ENCODE assay signal across 10 mouse cellular contexts in the genomic region with DNA sequence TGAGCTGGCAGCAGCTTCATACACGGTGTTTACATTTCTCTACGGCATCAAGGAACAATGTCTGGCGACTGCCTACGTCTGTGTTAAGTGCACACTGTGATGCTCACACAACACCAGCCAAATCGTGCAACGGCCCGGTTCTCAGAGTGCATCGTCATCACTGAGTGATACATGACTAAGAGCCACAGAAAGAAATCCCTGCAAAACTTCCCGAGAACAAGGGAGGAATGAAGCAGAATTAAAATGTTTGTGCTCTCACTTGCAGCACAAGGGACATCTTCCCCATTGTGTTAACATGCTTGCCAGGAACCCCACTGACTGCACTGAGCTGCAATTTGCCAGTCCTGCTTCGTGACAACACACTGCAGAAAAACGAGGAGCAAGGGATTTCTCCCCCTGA.
A peak's percentile ranks its signal among the peaks of the same experiment; 100 is the strongest.
DNase-seq lines count a peak whose midpoint lies in the region; ATAC-seq and TF ChIP-seq lines count a peak whose summit lies in the region.
"Had no signal": no experiment of that assay in that cellular context is flagged by ENCODE, and none has a peak within 500 bp of the region (broad histone marks: within the 10 kb centered on the region; RNA-seq: fewer than 3 reads in every experiment).

No protein-coding gene starts in this region.

- peak overlapping the region; percentile 74 for H3K4me3 ChIP-seq in testis, adult 2 months (ENCODE audit: control insufficient read depth, low read depth, low read length)
- no peak overlapping the region for H3K4me3 ChIP-seq in forebrain, embryonic 15.5 days
- H3K4me3 ChIP-seq in midbrain, embryonic 11.5 days (ENCODE audit: low read depth, low read length): no peak overlapping the region
- no peak overlapping the region for H3K4me3 ChIP-seq in heart, adult 2 months
- H3K4me3 ChIP-seq: heart, embryonic 10.5 days; intestine, embryonic 15.5 days had no signal

- no peak for DNase-seq in testis, postnatal 14 days (ENCODE audit: low spot score)
- peak; percentile 91 for DNase-seq in midbrain, embryonic 11.5 days (ENCODE audit: low spot score, missing footprints)
- DNase-seq in heart, adult 2 months: no peak
- no peak for DNase-seq in lung, postnatal 36 days
- no peak for DNase-seq in heart, postnatal 25 days (ENCODE audit: low spot score)

- H3K27ac ChIP-seq in testis, adult 2 months (ENCODE audit: control insufficient read depth, insufficient read depth, low read depth, low read length): no peak overlapping the region
- H3K27ac ChIP-seq in forebrain, embryonic 15.5 days (replicated peaks): peak overlapping the region; percentile 28
- H3K27ac ChIP-seq in midbrain, embryonic 11.5 days (ENCODE audit: low read depth, low read length): no peak overlapping the region
- H3K27ac ChIP-seq in heart, adult 2 months: no peak overlapping the region
- H3K27ac ChIP-seq: heart, embryonic 10.5 days; intestine, embryonic 15.5 days had no signal

- TF ChIP-seq EP300 in heart, adult 2 months (IDR thresholded peaks at IDR 0.05; ENCODE audit: insufficient read depth, low read depth, low read length): no peak

- no peak overlapping the region for H3K9ac ChIP-seq in forebrain, embryonic 15.5 days (replicated peaks)
- no peak overlapping the region for H3K9ac ChIP-seq in midbrain, embryonic 11.5 days (ENCODE audit: low read length)
- H3K9ac ChIP-seq in heart, adult 2 months (ENCODE audit: low read depth, low read length): no peak overlapping the region
- H3K9ac ChIP-seq: intestine, embryonic 15.5 days had no signal

- H3K4me2 ChIP-seq in forebrain, embryonic 15.5 days (replicated peaks): peak overlapping the region; percentile 16
- H3K4me2 ChIP-seq in midbrain, embryonic 11.5 days: no peak overlapping the region
- H3K4me2 ChIP-seq: intestine, embryonic 15.5 days; liver, embryonic 11.5 days had no signal

- intact Hi-C loops in heart, adult 2 months (cut with DNase I): no loop called here
- intact Hi-C loops in heart, postnatal 25 days (cut with DNase I): no loop called here

- ATAC-seq in forebrain, embryonic 15.5 days (replicated peaks): 0 out of 2 replicates have a peak, but pooled peaks have one; percentile 27
- ATAC-seq in midbrain, embryonic 11.5 days (ENCODE audit: low FRiP score): peak; percentile 43; the same call in 1 of the 2 replicates
- ATAC-seq: intestine, embryonic 15.5 days had no signal

- H3K27me3 ChIP-seq in testis, adult 2 months (ENCODE audit: control insufficient read depth, insufficient read depth, low read length): no peaks in the 10 kb centered on the region
- H3K27me3 ChIP-seq in forebrain, embryonic 15.5 days: no peaks in the 10 kb centered on the region
- H3K27me3 ChIP-seq in midbrain, embryonic 11.5 days (ENCODE audit: control insufficient read depth, insufficient read depth, low read length): no peaks in the 10 kb centered on the region
- H3K27me3 ChIP-seq in heart, adult 2 months (ENCODE audit: control insufficient read depth, insufficient read depth, low read length): no peaks in the 10 kb centered on the region
- H3K27me3 ChIP-seq: intestine, embryonic 15.5 days had no signal

- no peaks in the 10 kb centered on the region for H3K9me3 ChIP-seq in forebrain, embryonic 15.5 days
- H3K9me3 ChIP-seq in midbrain, embryonic 11.5 days (ENCODE audit: control insufficient read depth, low read length): no peaks in the 10 kb centered on the region
- H3K9me3 ChIP-seq: heart, embryonic 10.5 days; intestine, embryonic 15.5 days had no signal

- no peak for TF ChIP-seq CTCF in testis, adult 2 months (IDR thresholded peaks at IDR 0.05; ENCODE audit: control insufficient read depth, insufficient read depth, insufficient replicate concordance, low read depth, low read length)
- no peak for TF ChIP-seq CTCF in heart, adult 2 months (IDR thresholded peaks at IDR 0.05)

- H3K4me1 ChIP-seq in testis, adult 2 months (ENCODE audit: control insufficient read depth, insufficient read depth, low read length): no peaks in the 10 kb centered on the region
- H3K4me1 ChIP-seq in forebrain, embryonic 15.5 days: peaks cover 21% of the 10 kb centered on the region
- H3K4me1 ChIP-seq in midbrain, embryonic 11.5 days (ENCODE audit: control insufficient read depth, insufficient read depth, low read length): peaks cover 11% of the 10 kb centered on the region; the same call in 1 of the 2 replicates
- H3K4me1 ChIP-seq in heart, adult 2 months (ENCODE audit: control insufficient read depth, insufficient read depth, low read length): no peaks in the 10 kb centered on the region
- H3K4me1 ChIP-seq: intestine, embryonic 15.5 days had no signal

- TF ChIP-seq POLR2A in testis, adult 2 months (IDR thresholded peaks at IDR 0.05; ENCODE audit: control insufficient read depth, low read depth, low read length): no peak
- TF ChIP-seq POLR2A in heart, adult 2 months (IDR thresholded peaks at IDR 0.05; ENCODE audit: insufficient read depth, low read depth, low read length): no peak

- WGBS in forebrain, embryonic 15.5 days: 10% methylated on average over 11 of the region's 11 CpGs
- 24% methylated on average over 11 of the region's 11 CpGs for WGBS in midbrain, embryonic 11.5 days
- WGBS in heart, adult 2 months: 77% methylated on average over 11 of the region's 11 CpGs

- no peaks in the 10 kb centered on the region for H3K36me3 ChIP-seq in testis, adult 2 months (ENCODE audit: control insufficient read depth, insufficient read depth, low read length)
- no peaks in the 10 kb centered on the region for H3K36me3 ChIP-seq in forebrain, embryonic 15.5 days
- no peaks in the 10 kb centered on the region for H3K36me3 ChIP-seq in midbrain, embryonic 11.5 days (ENCODE audit: control insufficient read depth, insufficient read depth, low read length)
- H3K36me3 ChIP-seq in heart, adult 2 months (ENCODE audit: control insufficient read depth, insufficient read depth, low read length): no peaks in the 10 kb centered on the region; the same call in 1 of the 2 replicates
- H3K36me3 ChIP-seq: intestine, embryonic 15.5 days had no signal

- H3K79me2 ChIP-seq in heart, adult 2 months (replicated peaks; ENCODE audit: control insufficient read depth, insufficient read depth, low read length): no peaks in the 10 kb centered on the region; the same call in none of the 2 replicates
